Mouse (Mus musculus): ENCODE measurements around the gene Naa40.
A peak's percentile ranks its signal among the peaks of the same experiment; 100 is the strongest.

Naa40 gene

DNA sequence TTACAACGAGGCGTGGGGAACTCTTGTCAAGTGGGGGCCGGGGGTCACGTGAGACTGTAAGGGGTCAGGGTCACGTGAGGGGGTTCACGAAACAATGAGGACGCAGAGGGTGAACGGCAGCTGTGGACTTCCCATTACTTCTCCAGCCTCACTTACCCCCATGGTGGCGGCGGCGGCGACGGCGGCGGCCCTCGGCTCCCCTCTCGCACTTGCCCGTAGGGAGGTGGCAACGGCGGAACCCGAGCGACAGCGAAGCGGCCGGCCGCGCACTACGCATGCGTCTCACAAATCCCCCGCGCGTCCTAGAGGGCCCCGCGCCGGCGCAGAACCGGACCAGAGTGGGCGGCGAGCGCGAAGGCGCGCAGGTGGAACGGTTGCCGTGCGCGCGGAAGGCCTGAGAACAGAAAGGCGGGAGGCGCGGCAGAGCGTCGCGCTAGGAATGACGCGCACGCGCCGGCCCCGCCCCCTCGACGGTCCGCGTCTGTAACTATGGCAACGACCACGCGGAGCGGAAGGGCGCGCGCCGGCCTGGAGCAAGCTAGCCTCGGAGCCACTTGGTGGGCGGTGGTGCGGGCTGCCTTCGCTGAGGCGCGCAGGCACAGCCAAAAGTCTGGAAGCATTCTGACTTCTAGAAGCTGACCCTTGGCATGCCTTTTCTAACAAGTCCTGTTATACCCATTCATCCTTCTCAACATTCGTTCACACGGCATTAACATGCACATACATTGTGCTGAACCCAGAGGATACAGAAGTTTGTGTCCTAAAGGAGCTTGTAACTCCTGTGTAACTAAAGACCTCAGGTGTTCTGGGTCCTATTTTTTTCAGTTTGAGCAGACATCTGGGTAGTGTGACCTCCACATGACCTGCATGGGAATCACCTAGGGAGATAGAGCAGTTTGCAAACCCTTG is at the start of gene Naa40:
TSS of gene Naa40 (minus strand) at position 402 of the 909 bp plus-strand sequence.
- DNase-seq = peak; percentile 98

DNA sequence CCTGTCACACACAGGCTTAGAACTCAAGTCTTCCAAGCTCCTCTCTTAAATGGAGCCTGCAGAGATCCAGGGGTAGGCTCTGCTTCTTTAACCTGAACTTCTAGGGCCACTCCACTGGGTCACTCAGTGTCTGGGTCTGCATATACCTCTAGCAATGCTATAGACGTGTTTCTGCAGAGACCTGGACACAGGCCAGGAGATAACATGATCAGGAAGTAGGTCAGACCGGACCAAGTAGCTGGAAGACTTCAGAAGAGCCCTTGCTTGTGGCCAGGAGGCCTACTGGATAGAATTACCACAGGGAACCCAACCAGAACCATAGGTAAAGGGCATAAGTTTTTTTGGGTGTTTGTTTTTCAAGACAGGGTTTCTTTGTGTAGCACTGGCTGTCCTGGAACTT is 48.8 kb upstream of the Naa40 start:
- no peak for DNase-seq

DNA sequence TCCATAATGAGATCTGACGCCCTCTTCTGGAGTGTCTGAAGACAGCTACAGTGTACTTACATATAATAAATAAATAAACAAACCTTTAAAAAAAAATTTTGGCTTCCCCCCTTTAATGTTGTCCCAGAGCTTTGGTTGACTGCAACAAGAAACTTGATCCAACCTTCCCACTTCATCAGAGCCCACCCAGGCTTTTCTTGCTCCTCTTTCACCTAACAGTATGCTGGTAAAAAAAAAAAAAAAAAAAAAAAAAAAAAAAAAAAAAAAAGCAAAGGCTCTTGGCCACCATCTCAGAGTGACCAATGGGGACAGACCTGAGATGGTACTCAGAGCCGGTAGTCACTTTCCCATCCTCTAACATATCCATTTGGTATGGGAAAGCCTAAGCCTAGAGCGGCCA is 47.3 kb upstream of the Naa40 start:
- DNase-seq = no peak

DNA sequence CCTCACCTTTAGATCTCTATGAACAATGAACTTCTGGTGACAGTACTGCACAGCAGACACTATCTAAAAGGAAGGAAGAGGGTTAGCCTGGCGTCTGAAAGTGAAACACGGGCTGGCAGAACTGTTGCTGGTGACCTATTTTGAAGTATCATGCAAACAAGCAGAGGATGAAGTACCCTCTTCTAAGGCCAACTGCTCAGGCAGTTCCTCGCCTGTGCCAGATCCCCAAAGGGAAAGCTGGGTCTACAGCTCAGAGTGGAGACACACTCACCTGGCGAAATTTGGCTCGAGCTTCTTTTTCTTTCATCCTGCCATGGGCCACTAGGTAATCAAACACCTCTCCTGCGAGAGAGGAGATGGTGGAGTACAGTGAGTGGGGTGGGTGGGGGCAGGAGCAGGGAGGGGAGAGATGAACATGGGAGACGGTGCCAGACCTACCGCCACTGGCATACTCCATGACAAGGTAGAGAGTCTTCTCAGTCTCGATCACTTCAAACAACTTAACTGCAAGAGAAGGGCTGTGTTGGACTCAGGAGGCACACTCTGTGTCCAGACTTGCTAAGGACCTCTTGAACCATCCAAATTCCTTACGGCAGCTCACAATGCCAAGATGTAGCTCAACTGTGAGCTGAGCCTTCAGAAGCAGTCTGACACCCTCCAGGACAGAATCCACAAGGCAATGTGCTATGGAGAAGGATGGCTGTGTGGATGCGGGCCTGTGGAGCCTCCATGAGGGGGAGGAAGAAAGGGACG is 45.8 kb upstream of the Naa40 start:
- DNase-seq = no peak

DNA sequence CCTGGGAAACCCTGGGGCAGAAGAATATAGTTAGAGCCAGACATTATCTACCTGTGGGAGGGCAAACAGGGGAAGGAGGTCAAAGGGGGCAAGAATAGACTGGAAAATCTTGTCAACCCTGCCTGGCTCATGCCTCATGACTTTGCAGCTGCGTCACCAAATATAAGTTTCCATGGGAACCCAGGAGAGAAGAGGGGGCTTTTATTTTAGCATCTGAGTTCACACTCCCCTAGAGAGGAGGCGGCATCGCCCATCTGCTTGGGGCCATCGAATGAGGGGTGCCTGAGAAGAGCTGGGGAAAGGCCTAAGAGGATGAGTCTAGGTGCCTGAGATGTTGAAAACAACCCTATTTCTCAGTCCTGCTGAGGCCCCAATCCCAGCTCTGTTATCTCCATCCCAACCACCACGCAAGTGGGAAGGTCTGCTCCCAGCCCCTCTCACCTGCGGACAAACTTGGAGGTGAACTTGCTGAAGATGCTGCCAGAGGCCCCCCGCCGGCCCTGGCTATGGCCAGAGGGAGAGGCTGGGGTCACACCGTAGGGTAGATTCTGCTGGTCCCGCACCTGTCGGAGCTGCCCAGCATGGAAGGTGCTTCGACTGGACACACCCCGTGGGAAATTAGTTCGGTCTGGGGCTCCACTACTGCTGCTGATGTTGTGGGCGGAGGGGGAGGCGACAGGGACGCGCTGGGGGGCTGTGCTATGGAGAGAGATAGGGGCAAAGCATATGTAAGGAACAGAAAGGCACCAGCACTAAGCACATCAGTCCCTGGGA is 39.8 kb upstream of the Naa40 start:
- no peak for DNase-seq

DNA sequence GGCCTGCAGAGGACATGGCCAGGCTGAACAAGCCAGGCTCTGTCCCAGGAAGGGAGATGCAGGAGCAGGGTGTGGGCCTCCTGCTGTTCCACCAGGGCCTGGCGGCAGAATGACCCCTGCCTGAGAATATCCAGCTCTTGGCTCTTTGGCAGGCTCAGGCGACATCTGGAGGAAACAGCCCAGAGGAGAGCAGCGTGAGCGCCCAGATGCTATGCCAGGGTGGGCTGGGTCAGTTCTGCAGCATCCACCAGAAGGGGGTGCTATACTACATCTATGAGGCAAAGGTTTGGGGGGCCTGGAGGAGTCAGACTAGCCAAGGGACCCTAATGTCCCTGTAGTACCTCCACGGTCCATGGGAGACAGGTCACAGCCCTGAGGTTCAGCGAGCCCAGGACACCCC is 38.1 kb upstream of the Naa40 start:
- DNase-seq = peak; percentile 78 to 86

DNA sequence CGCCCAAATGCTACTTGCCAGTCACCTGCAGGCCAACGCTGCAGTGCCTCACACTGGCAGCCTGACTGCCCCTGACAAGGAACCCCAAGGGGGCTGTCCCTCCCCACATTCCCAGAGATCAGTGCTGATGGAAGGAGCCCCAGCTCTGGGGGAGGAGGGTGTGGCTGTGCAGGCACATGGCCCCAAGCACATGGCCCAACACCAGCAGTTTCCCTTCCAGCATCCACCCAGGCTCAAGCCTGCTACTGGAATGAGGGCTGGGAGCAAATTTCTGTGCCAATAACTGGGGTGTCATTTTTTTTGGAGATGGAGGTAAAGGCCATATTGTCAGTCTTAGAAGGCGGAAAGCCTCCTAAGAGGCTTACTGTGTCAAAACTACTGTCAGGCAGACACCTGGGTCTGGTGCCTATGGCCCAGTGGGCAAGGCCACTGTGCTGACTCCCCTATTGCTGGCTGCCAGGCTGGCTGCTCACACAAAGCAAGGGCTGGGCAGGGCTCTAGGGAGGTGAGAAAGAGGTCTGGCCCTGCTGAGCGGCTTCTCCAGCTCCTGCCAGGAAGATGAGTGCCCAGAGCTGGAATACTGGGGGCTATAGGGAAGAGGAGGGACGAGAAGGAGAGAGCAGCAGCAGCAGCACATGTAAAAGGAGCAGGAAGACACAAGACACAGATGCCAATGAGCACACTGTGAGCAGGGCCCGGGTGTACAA is 37.4 kb upstream of the Naa40 start:
- peak; percentile 48 to 54 for DNase-seq

DNA sequence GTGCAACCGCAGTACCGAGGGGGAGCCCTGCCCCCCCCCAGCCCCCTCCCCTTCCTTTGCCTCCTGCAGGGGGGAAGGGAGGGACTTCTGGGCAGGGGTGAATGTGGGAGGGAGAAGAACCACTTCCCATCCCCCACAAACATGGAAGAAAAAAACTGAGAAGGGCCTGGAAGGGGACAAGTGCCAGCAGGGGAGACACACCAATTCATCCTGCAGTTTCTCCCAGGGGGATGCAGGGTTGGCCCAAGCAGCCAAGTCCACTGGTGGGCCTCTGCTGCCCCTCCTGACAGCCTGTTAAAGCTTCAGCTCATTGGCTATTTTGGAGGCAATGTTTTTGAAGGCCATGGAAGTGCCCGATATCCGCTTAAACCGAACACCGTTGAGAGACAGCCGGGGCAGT is 35.8 kb upstream of the Naa40 start:
- peak; percentile 62 to 66 for DNase-seq

DNA sequence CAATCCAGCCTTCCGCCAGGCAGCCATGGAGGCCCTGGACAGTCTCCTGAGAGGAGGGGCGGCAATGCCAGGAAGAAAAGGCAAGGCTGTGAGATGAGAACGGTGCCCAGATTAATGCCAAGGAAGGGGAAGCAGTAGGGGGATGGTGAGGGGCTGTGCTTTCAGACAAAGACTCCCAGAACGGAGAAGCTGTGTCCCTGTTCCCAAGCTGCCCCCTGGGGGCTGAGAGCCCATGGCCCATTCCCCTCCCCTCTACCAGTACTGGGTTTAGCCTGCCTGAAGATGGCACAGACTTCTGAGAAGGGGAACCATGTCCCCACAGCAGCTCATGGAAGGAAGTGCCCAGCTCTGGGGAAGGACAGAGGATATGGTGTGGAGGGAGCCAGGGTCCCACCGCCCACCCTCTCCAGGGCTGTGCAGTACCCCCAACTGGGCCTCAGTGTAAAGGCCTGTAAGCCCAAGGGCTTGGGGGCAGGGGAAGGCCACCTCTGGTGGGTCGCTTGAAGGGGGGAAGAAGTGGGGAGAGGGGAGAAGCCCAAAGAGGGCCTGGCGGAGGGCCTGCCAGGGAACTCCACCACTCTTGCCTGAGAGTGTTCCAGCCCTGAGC is 35.2 kb upstream of the Naa40 start:
- DNase-seq = peak; percentile 72 to 77

DNA sequence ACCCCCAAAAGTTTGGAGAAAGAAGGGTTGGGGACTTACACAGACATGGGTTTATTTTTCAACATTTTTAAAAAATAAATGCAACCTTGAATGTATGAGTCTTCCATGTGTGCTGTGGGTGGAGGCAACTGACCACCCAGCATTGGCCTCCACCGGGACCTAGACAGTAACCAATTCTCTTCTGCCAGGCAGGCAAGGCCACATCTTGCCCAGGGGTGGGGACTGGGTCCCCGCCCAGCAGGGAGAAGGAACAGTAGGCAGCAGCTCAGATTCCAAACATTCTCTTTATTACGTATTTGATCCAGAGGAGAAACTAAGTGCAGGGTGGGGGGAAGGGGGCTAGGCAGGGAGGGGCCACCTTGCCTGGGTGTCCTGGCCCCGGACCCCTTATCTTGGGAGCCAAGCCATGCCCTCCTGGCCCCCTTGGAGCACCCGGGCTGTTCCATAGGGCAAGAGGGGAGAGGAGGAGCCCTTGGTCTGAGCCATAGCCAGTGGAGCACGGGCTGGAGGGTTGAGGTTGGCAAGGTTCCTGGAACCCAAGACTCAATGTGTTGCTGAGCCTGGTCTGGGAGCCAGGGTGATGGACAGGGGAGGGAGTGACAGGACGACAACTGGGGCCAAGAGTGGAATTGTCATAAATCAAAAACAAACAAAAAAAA is 34.3 kb upstream of the Naa40 start:
- peak; percentile 88 to 91 for DNase-seq

DNA sequence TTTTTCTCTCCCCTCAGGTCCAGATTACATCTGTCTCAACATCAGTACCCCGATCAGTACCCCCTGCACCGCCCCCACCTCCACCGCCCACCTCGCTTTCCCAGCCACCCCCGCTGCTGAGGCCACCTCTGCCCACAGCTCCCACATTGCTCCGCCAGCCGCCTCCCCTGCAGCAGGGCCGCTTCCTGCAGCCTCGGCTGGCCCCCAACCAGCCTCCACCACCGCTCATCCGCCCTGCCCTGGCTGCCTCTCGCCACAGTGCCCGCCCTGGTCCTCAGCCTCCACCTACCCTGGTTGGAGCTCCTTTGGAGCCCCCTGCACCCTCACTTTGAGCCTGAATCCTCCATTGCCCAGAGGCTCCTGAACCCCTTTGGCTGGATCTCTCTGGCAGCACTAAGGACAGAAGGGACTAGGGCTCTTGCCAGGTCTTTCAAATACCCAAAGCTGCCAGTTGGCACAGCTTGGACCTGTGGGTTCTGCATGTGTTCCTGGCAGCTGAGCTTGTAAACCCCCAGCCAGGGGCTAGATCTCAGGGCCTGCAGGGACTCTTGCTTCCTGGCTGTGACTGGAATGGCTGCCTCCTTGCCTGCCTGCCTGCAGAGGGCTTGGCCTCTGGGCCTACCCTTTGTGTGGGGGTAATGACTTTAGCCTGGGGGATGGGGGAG is 33.5 kb upstream of the Naa40 start:
- DNase-seq = peak; percentile 94 to 95

DNA sequence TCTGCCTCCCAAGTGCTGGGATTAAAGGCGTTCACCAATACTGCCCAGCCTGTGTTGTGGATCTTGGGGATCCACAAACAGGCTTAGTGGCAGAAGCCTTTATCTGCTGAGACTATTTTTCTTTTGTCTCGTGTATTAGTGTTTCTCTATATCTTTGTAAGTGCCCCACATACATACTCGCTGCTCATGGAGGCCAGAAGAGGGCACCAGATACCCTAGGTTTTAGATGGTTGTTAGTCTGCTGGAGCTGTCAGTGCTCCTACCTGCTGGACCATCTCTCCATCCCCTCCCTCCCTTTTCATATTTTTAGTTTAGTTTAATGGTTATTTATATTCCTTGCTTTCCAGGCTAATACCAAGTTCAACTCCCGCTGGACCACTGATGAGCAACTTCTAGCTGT is 32.5 kb upstream of the Naa40 start:
- DNase-seq = peak; percentile 58

DNA sequence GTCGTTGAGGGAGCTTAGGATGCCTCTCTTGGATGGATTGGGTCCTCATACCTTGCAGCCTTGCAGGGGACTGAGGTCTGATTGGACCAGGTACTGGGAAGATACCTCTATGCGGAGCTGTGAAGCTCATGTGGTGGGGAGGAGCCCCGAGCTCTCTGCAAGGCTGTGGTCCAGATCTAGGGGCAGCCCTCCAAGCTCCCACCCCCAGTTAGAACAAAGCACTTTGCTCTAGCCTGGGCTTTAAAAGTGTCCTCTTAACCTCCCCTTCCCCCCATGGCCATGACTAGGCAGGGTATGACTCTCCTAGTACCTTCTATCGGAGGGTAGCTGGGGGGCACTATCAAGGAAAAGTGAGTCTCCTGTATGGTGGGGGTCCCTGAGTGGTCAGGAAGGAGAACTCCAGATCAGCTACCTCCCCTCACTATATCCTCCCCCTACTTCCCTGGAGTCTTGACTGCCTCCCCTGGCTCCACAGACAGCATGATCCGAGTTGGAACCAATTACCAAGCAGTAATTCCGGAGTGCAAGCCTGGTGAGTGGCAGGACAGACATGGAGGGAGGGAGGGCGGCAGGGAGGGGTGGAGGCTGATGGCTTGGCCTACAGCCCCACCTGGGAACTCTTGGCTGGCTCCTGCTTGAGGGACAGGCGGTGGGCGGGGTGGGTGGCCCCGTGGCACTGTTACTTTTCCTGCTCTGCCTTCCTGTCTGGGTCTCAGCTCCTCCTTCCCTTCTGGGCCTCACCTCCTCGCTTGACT is 28.5 kb upstream of the Naa40 start:
- peak; percentile 87 to 94 for DNase-seq

DNA sequence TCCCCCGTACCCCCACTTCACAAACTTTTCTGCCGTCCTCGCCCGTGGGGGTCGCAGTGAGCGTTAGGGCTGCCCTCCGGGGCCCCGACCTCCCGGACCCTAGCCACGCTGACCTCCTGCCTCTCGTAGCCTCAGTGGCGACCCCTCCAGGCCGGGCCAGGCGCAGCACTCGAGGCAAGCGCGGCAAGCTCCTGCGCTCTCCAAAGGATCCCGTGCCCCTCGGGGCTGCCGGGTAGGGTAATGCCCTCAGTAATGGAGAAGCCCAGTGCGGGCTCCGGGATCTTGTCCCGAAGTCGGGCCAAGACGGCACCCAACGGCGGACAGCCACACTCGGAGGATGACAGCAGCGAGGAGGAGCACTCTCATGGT is 27.7 kb upstream of the Naa40 start:
- peak; percentile 95 to 96 for DNase-seq

DNA sequence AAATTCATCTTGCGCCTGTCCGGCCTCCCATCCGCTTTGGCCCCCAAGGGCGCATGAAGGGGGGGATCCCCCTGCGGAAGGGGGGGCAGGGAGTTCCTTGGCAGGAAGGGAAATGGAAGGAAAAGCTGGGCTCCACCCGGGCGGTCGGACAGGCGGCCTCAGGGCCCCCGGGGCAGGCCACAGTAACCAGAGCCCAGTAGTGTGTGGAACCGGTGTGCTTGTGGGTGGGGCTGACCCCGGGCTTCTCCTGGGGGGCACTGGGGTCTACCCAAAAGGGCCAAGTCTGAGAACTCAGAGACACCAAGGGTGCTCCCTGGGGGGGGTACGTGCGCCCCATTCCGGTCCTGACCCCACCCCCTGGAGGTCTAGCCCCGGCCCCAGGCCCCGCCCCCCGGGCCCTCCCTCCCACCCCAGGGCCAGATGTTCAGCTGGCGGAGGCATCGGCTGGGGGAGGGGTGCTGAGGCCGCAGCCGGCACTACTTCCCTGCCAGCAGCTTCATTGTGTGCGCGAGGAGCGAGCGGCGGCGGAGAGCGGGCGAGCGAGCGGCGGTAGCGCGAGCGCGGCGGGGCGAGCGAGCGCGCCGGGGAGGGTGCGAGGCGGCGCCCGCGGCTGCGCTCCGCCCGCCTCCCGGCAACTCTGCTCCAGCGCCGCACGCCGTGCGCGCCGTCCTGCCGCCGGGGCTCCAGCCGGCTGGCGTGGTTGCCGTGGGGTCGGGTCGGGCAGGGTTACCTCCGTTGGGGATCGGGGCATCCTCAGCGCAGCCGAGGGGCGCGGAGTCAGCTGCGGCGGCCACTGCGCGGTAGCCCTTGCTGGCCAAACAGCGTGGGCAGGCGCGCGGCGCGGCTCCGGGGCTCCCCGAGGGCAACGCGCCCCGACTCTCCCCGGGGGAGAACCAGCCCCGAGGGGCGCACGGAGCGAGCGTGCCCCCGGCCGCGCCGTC is 27.1 kb upstream of the Naa40 start:
- DNase-seq = peak; percentile 92 to 95

DNA sequence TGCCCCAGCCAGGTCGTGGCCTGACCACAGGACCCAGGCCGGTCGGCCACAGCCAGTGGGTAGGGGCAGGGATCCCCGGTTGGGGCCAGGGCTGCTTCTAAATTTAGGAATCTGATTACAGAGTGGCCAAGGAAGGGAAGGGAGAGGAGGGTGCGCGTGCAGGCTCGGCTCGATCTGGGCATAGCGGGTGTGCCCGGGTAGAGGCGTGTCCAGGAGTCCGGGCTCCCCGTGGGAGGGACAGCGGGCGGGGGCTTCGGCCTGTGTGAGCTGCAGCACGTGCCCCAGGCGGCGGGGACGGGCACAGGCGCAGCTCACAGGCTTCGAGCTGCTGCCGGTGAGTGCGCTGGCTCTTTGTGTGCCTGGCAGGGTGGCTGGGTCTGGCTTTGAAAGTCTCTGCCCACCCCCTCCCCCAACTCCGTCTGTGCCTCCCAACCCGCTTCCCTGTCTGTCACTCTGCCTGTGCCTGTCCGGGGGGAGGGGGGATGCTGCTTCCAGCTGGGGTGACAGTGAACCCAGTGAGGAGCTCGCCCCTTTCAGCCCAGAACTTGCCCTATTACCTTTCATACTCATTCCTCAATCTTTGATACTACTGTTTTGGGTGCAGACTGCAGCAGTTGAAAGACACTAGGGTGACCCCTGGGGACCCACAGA is 26.2 kb upstream of the Naa40 start, which contains the start of gene Rcor2:
TSS of gene Rcor2 (plus strand) at position 235 of the 651 bp plus-strand sequence.
- DNase-seq = peak; percentile 90 to 94

DNA sequence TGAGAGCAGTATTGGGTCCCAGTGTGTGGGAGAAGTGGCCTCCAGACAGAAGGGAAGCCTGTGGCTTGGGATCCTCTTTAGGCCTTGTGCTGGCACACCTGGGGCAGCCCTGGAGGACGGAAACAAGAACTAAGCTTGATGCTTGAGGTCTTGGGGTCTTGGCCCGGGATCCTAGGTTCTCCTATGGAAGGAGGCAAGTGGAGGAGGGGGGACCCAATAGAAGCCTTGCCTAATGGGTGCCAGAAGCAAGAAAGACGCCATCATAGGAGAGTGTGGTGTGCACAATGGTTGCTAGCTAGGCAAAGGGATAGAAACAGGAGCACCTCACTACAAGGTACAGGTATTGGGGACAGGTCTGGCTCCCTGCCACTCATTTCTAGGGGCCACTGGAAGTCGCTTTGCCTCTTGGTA is 25.4 kb upstream of the Naa40 start:
- DNase-seq = peak; percentile 57 to 72

DNA sequence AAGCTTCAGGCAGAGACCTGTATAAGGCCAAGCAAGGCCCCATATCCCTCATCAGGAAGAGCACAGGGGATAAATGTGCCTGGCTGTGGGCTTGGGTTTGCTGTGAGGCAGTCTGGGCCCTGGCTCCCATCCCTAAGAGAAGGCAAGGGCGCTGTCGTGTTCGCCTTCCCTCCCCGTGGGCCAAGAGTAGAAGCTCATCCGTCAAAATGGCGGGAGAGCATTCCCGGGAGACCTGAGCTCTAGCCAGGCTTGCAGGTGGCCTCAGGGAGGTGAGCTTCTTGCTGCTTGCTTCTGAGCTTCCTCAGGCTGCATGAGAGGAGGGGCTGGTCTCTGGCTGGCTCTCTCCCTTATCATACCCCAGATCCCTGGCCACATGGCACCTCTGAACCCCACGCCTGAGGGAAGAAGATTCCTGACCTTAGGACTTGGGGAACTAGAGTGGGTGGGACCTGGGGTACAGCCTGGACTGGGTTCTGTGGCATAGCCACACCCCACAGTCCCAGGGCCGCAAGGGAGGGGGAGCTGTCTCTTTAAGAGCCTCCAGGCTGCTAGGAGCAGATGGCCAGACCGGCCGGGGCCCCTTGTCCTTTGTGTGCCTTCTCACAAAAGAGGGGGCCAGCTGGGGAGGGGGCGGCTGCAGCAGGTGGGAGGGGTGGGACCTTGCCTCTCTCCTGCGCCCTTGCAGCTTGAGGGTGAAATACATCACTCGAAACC is 24.7 kb upstream of the Naa40 start:
- DNase-seq = peak; percentile 87 to 92
